Mouse (Mus musculus) frontal cortex, adult 2 months (tissue): ENCODE data around the gene Psat1. TPM values are rescaled to one million over a fixed set of nuclear protein-coding genes. Genes with fewer than 3 reads are reported as not detected.

Experiments used
- DNase-seq, 2 experiments: peaks; one replicate each; pipeline ENCODE4 v3.0.0; 2022; ENCODE audit warnings: low spot score in 1 of 2; ENCODE audit errors: extremely low spot score in 1 of 2
- polyA plus RNA-seq: library from polyadenylated mRNA; depleted of rRNA; stranded (reverse); fragments of >200 nt; gene quantifications from 2 replicates; pipeline ENCODE4 v1.2.3, GENCODE M21; 2012; rRNA removed

The Psat1 gene
- polyA plus RNA-seq, 1 experiment = 112 TPM

GRCm38 (mm10) chr19:15866851-15867250 lies 80.3 kb downstream of the Psat1 start:
- DNase-seq = no peak

GRCm38 (mm10) chr19:15866126-15866525 lies 81.0 kb downstream of the Psat1 start:
- DNase-seq = no peak

- DNase-seq = peak in 1 of 2 experiments; percentile 16
Measured at GRCm38 (mm10) chr19:15865431-15865830, 81.7 kb downstream of the Psat1 start.

DNA sequence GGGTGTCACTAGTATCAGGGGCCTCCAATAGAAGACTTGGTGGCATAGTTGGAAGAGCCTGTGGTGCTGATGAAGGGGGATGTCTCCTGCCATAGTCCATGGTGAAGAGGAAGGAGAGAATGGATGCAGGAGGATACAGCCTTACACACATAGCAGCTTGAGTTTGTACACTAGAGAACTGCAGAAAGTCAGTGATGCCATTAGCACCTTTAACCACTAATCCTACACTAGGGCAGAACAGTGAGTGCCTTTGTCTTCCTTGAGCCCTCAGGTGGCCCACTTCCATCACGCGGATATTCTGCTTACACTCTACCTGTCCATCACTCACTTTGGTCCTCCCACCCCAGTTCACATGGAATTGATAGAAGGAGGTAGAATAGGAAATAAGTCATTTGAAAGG lies 83.0 kb downstream of the Psat1 start:
- no peak for DNase-seq

DNA sequence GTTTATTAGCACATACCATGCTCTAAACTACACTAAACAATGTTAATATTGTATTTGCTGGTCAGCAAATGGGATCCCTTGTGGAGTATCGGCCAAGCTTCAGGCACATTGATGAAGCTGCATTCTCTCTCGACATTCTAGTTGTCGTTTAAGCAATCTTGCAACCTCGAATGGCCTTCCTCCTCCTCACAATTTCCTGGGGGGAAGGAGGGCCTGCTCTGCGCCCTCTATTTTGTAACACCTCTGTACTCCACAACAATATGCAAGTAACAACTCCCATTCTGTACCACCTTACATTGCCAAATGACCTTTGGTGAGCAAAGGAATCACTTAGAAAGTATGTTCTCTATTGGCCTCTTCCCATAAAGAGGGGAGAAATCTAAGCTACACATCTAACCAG lies 91.8 kb downstream of the Psat1 start:
- DNase-seq = no peak

Other genes starting within 250 kb of the Psat1 start
- 8.5 and 10.1 TPM in 2 replicates for gene Cep78, start 37.7 kb upstream of the Psat1 start, polyA plus RNA-seq
- gene Gnaq, start 185.5 kb upstream of the Psat1 start, polyA plus RNA-seq = 59.5 and 64.6 TPM in 2 replicates